Mouse (Mus musculus) midbrain, embryonic 12.5 days (tissue): ENCODE measurements around the gene Ston2. TPM values are rescaled to one million over a fixed set of nuclear protein-coding genes. Genes with fewer than 3 reads are reported as not detected.
A peak's percentile ranks its signal among the peaks of the same experiment; 100 is the strongest.

ENCODE experiments used
- ATAC-seq: fragments of 200-750 bp; cut with Nextera tagmentation; 2 replicates; pipeline ENCODE4 v1.8.0; 2017; ENCODE audit warnings: low read depth, moderate TSS enrichment, moderate library complexity; ENCODE audit not compliant: low FRiP score
- H3K27ac ChIP-seq: fragments of 300-500 bp; sonication (generic); replicated peaks from 2 replicates; pipeline ENCODE4 v1.5.1; 2016; ENCODE audit warnings: mild to moderate bottlenecking
- H3K27me3 ChIP-seq: fragments of 300-500 bp; sonication (generic); 2 replicates; pipeline ENCODE4 v1.6.1; 2016; ENCODE audit warnings: mild to moderate bottlenecking
- H3K36me3 ChIP-seq: fragments of 300-500 bp; sonication (generic); 2 replicates; pipeline ENCODE4 v1.6.1; 2016
- H3K4me1 ChIP-seq: fragments of 300-500 bp; sonication (generic); 2 replicates; pipeline ENCODE4 v1.6.1; 2016
- H3K4me2 ChIP-seq: fragments of 300-500 bp; sonication (generic); replicated peaks from 2 replicates; pipeline ENCODE4 v1.6.1; 2016; ENCODE audit warnings: mild to moderate bottlenecking, moderate library complexity
- H3K4me3 ChIP-seq: fragments of 300-500 bp; sonication (generic); 2 replicates; pipeline ENCODE4 v1.5.1; 2016; ENCODE audit warnings: mild to moderate bottlenecking
- H3K9ac ChIP-seq: fragments of 300-500 bp; sonication (generic); replicated peaks from 2 replicates; pipeline ENCODE4 v1.6.1; 2016; ENCODE audit warnings: mild to moderate bottlenecking, moderate library complexity
- H3K9me3 ChIP-seq: fragments of 300-500 bp; sonication (generic); 2 replicates; pipeline ENCODE4 v1.6.1; 2016; ENCODE audit warnings: mild to moderate bottlenecking
- WGBS: fragments of 180-500 bp; shearing (Covaris S2); methylation state at CpG from one replicate; pipeline ENCODE4 v1.1.7; 2016; 5-methylcytosine and 5-hydroxymethylcytosine counted together
- polyA plus RNA-seq: library from polyadenylated mRNA; unstranded; fragments of >200 nt; fragmentation: Nextera tagmentation; extraction: Ambion mirVana; gene quantifications from 2 replicates; pipeline ENCODE4 v1.2.1, GENCODE M21; 2016

The Ston2 gene
- polyA plus RNA-seq, 1 experiment from 2014 or later: 8.0 TPM

- Histone ChIP-seq H3K36me3 (no peaks in the 10 kb centered on the region), H3K27ac (no peak overlapping the region), H3K27me3 (no peaks in the 10 kb centered on the region), H3K9ac (no peak overlapping the region), H3K4me2 (no peak overlapping the region), H3K4me1 (no peaks in the 10 kb centered on the region), H3K9me3 (no peaks in the 10 kb centered on the region), H3K4me3 (no peak overlapping the region)
- WGBS: 60% methylated on average over 10 of the region's 10 CpGs
- no peak for ATAC-seq
Observed at GRCm38 (mm10) chr12:91786355-91786754, 1.8 kb downstream of the Ston2 start.

- Histone ChIP-seq H3K27ac (no peak overlapping the region), H3K4me1 (peaks cover 17% of the 10 kb centered on the region; the same call in 1 of the 2 replicates), H3K4me2 (no peak overlapping the region), H3K4me3 (no peak overlapping the region), H3K9ac (no peak overlapping the region), H3K36me3 (no peaks in the 10 kb centered on the region), H3K27me3 (peaks cover 17% of the 10 kb centered on the region), H3K9me3 (no peaks in the 10 kb centered on the region)
- 90% methylated on average over 5 of the region's 5 CpGs for WGBS
- ATAC-seq: no peak
Observed at GRCm38 (mm10) chr12:91781432-91781831, 6.8 kb downstream of the Ston2 start.

GRCm38 (mm10) chr12:91780531-91780930 lies 7.7 kb downstream of the Ston2 start:
- Histone ChIP-seq H3K4me1 (peaks cover 17% of the 10 kb centered on the region; the same call in 1 of the 2 replicates), H3K4me2 (no peak overlapping the region), H3K27me3 (peaks cover 17% of the 10 kb centered on the region), H3K36me3 (no peaks in the 10 kb centered on the region), H3K9ac (no peak overlapping the region), H3K27ac (no peak overlapping the region), H3K9me3 (no peaks in the 10 kb centered on the region), H3K4me3 (no peak overlapping the region)
- ATAC-seq: no peak
- 84% methylated on average over 3 of the region's 3 CpGs for WGBS

- ATAC-seq: peak; percentile 98
- Histone ChIP-seq H3K27ac (no peak overlapping the region), H3K4me1 (peaks cover 17% of the 10 kb centered on the region; the same call in 1 of the 2 replicates), H3K9ac (peak overlapping the region; percentile 63), H3K9me3 (no peaks in the 10 kb centered on the region), H3K4me2 (peak overlapping the region; percentile 98), H3K4me3 (peak overlapping the region; percentile 75), H3K27me3 (peaks cover 17% of the 10 kb centered on the region), H3K36me3 (no peaks in the 10 kb centered on the region)
- WGBS: 0% methylated on average over 31 of the region's 35 CpGs
Observed at GRCm38 (mm10) chr12:91779004-91779365, 9.2 kb downstream of the Ston2 start.

- WGBS: under 1% methylated on average over 41 of the region's 51 CpGs
- Histone ChIP-seq H3K4me1 (peaks cover 17% of the 10 kb centered on the region; the same call in 1 of the 2 replicates), H3K4me2 (peak overlapping the region; percentile 98), H3K27ac (no peak overlapping the region), H3K27me3 (peaks cover 17% of the 10 kb centered on the region), H3K9ac (peak overlapping the region; percentile 63), H3K4me3 (peak overlapping the region; percentile 75), H3K36me3 (no peaks in the 10 kb centered on the region), H3K9me3 (no peaks in the 10 kb centered on the region)
- ATAC-seq: peak; percentile 81
Observed at GRCm38 (mm10) chr12:91778211-91779003, 9.8 kb downstream of the Ston2 start.

GRCm38 (mm10) chr12:91776342-91776741 lies 11.8 kb downstream of the Ston2 start:
- H3K4me3 ChIP-seq: no peak overlapping the region
- no peak overlapping the region for H3K27ac ChIP-seq
- no peak for ATAC-seq
- no peak overlapping the region for H3K4me2 ChIP-seq
- peaks cover 17% of the 10 kb centered on the region for H3K27me3 ChIP-seq
- H3K36me3 ChIP-seq: no peaks in the 10 kb centered on the region
- H3K9ac ChIP-seq: no peak overlapping the region
- 93% methylated on average over 5 of the region's 5 CpGs for WGBS
- peaks cover 17% of the 10 kb centered on the region; the same call in 1 of the 2 replicates for H3K4me1 ChIP-seq
- no peaks in the 10 kb centered on the region for H3K9me3 ChIP-seq

GRCm38 (mm10) chr12:91774811-91775284 lies 13.3 kb downstream of the Ston2 start:
- H3K27me3 ChIP-seq: peaks cover 10% of the 10 kb centered on the region
- 81% methylated on average over 8 of the region's 8 CpGs for WGBS
- H3K36me3 ChIP-seq: no peaks in the 10 kb centered on the region
- no peak for ATAC-seq
- no peaks in the 10 kb centered on the region for H3K9me3 ChIP-seq
- peaks cover 17% of the 10 kb centered on the region; the same call in 1 of the 2 replicates for H3K4me1 ChIP-seq
- no peak overlapping the region for H3K4me3 ChIP-seq
- H3K9ac ChIP-seq: no peak overlapping the region
- H3K27ac ChIP-seq: no peak overlapping the region
- no peak overlapping the region for H3K4me2 ChIP-seq

- Histone ChIP-seq H3K9me3 (no peaks in the 10 kb centered on the region), H3K4me1 (peaks cover 26% of the 10 kb centered on the region), H3K27ac (no peak overlapping the region), H3K27me3 (no peaks in the 10 kb centered on the region; the same call in 1 of the 2 replicates), H3K4me2 (no peak overlapping the region), H3K36me3 (no peaks in the 10 kb centered on the region), H3K4me3 (no peak overlapping the region), H3K9ac (no peak overlapping the region)
- ATAC-seq: no peak
- WGBS: 80% methylated on average over 2 of the region's 2 CpGs
Observed at GRCm38 (mm10) chr12:91768871-91769270, 19.3 kb downstream of the Ston2 start.

- H3K4me1 ChIP-seq: peaks cover 26% of the 10 kb centered on the region
- H3K9me3 ChIP-seq: no peaks in the 10 kb centered on the region
- no peaks in the 10 kb centered on the region; the same call in 1 of the 2 replicates for H3K27me3 ChIP-seq
- no peaks in the 10 kb centered on the region for H3K36me3 ChIP-seq
- 90% methylated on average over 6 of the region's 6 CpGs for WGBS
- H3K27ac ChIP-seq: no peak overlapping the region
- H3K4me2 ChIP-seq: no peak overlapping the region
- no peak overlapping the region for H3K4me3 ChIP-seq
- ATAC-seq: no peak
- H3K9ac ChIP-seq: no peak overlapping the region
Observed at GRCm38 (mm10) chr12:91768176-91768575, 20.0 kb downstream of the Ston2 start.

GRCm38 (mm10) chr12:91766338-91767107 lies 21.7 kb downstream of the Ston2 start:
- whole genome bisulfite sequencing: 36% methylated on average over 14 of the region's 14 CpGs
- Histone ChIP-seq H3K9ac (no peak overlapping the region), H3K27me3 (no peaks in the 10 kb centered on the region; the same call in 1 of the 2 replicates), H3K4me1 (peaks cover 26% of the 10 kb centered on the region), H3K4me2 (peak overlapping the region; percentile 31), H3K4me3 (no peak overlapping the region), H3K36me3 (no peaks in the 10 kb centered on the region), H3K9me3 (no peaks in the 10 kb centered on the region), H3K27ac (no peak overlapping the region)
- ATAC-seq: peak; percentile 79

- peaks cover 26% of the 10 kb centered on the region for H3K4me1 ChIP-seq
- no peak overlapping the region for H3K27ac ChIP-seq
- H3K36me3 ChIP-seq: no peaks in the 10 kb centered on the region
- no peaks in the 10 kb centered on the region; the same call in 1 of the 2 replicates for H3K27me3 ChIP-seq
- 74% methylated on average over 13 of the region's 13 CpGs for WGBS
- H3K9me3 ChIP-seq: no peaks in the 10 kb centered on the region
- H3K4me3 ChIP-seq: no peak overlapping the region
- no peak overlapping the region for H3K4me2 ChIP-seq
- no peak for ATAC-seq
- H3K9ac ChIP-seq: no peak overlapping the region
Observed at GRCm38 (mm10) chr12:91765504-91765903, 22.7 kb downstream of the Ston2 start.

- Histone ChIP-seq H3K4me1 (peaks cover 26% of the 10 kb centered on the region), H3K9me3 (no peaks in the 10 kb centered on the region), H3K4me3 (no peak overlapping the region), H3K9ac (no peak overlapping the region), H3K27me3 (no peaks in the 10 kb centered on the region; the same call in 1 of the 2 replicates), H3K27ac (no peak overlapping the region), H3K4me2 (no peak overlapping the region), H3K36me3 (no peaks in the 10 kb centered on the region)
- no peak for ATAC-seq
- 18% methylated on average over 2 of the region's 2 CpGs for WGBS
Observed at GRCm38 (mm10) chr12:91765054-91765453, 23.1 kb downstream of the Ston2 start.
